Mouse (Mus musculus): Measurements from ENCODE around the gene Olfr1359. TPM values are rescaled to one million over a fixed set of nuclear protein-coding genes. Genes with fewer than 3 reads are reported as not detected.
"Not testable (repeated sequence)": the region's sequence is repeated elsewhere in the genome, so short reads cannot be mapped to it uniquely, and the experiment has no call there.

Olfr1359 gene
- polyA plus RNA-seq, 2 experiments, result not detected

- H3K9ac ChIP-seq (ENCODE audit: low read depth, low read length, severe bottlenecking), result peak overlapping the region; percentile 61
- H3K27me3 ChIP-seq (ENCODE audit: control insufficient read depth, insufficient read depth, low read length), result no peaks in the 10 kb centered on the region
- peak overlapping the region; percentile 89 for H3K27ac ChIP-seq (replicated peaks; ENCODE audit: low read depth, low read length)
- H3K4me2 ChIP-seq (replicated peaks; ENCODE audit: low read depth, low read length, severe bottlenecking), result peak overlapping the region; percentile 62
- 1% methylated on average over 10 of the region's 10 CpGs for WGBS
- no peaks in the 10 kb centered on the region for H3K9me3 ChIP-seq (ENCODE audit: control insufficient read depth, low read length)
- no peak for TF ChIP-seq POLR2A (IDR thresholded peaks at IDR 0.05; ENCODE audit: borderline replicate concordance, extremely low read depth, insufficient read depth, insufficient read length)
- DNase-seq (ENCODE audit: low spot score) (no peak), ATAC-seq (ENCODE audit: low FRiP score, low read depth) (no peak)
- peaks cover 23% of the 10 kb centered on the region for H3K4me1 ChIP-seq (ENCODE audit: control insufficient read depth, insufficient read depth, low read length)
- H3K36me3 ChIP-seq (ENCODE audit: control insufficient read depth, insufficient read depth, low read length), result no peaks in the 10 kb centered on the region
- H3K4me3 ChIP-seq (replicated peaks; ENCODE audit: low read length), result peak overlapping the region; percentile 43
Measured at GRCm38 (mm10) chr13:21753051-21753523, 55.2 kb downstream of the Olfr1359 start.

DNA sequence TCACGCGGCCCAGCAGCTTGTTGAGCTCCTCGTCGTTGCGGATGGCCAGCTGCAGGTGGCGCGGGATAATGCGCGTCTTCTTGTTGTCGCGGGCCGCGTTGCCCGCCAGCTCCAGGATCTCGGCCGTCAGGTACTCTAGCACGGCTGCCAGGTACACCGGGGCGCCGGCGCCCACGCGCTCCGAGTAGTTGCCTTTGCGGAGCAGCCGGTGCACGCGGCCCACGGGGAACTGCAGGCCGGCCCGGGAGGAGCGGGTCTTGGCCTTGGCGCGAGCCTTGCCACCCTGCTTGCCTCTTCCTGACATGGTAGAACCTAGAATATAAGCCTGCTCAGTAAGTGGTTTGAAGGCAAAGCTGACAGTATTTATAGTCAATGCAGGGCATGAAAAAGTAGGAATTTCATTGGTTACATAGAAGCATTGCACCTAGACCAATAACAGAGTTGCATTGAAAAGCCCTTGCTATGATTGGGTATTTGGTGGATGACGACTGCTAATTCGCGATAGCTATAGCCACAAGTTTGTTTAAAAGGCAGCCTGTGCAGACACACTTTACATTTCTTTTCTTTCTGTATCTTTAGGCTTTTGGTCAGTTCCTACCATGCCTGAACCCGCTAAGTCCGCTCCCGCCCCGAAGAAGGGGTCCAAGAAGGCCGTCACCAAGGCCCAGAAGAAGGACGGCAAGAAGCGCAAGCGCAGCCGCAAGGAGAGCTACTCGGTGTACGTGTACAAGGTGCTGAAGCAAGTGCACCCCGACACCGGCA is 55.8 kb downstream of the Olfr1359 start, which contains the start of the genes Hist1h2ak and Hist1h2bn:
Gene Hist1h2ak, minus strand, starts transcription at position 304 of the 762 bp plus-strand sequence.
Gene Hist1h2bn, plus strand, starts transcription at position 600 of the 762 bp plus-strand sequence.
- TF ChIP-seq POLR2A (IDR thresholded peaks at IDR 0.05; ENCODE audit: borderline replicate concordance, extremely low read depth, insufficient read depth, insufficient read length), result peak; percentile 66; the same call in 1 of the 2 replicates
- Histone ChIP-seq H3K4me1 (ENCODE audit: control insufficient read depth, insufficient read depth, low read length) (peaks cover 20% of the 10 kb centered on the region), H3K4me2 (replicated peaks; ENCODE audit: low read depth, low read length, severe bottlenecking) (peak within 1 kb of the TSS; percentile 63), H3K9ac (ENCODE audit: low read depth, low read length, severe bottlenecking) (peak within 1 kb of the TSS; percentile 61), H3K4me3 (replicated peaks; ENCODE audit: low read length) (peak within 1 kb of the TSS; percentile 43), H3K27ac (replicated peaks; ENCODE audit: low read depth, low read length) (peak within 1 kb of the TSS; percentile 89)
- 1% methylated on average over 19 of the region's 50 CpGs for WGBS
- peak; percentile 98 for DNase-seq (ENCODE audit: low spot score)
- H3K36me3 ChIP-seq (ENCODE audit: control insufficient read depth, insufficient read depth, low read length); H3K9me3 ChIP-seq (ENCODE audit: control insufficient read depth, low read length); H3K27me3 ChIP-seq (ENCODE audit: control insufficient read depth, insufficient read depth, low read length): not testable (repeated sequence)
- ATAC-seq (ENCODE audit: low FRiP score, low read depth), result peak; percentile 91

- Histone ChIP-seq H3K27ac (replicated peaks; ENCODE audit: low read depth, low read length) (peak overlapping the region; percentile 81), H3K9ac (ENCODE audit: low read depth, low read length, severe bottlenecking) (peak overlapping the region; percentile 59), H3K4me2 (replicated peaks; ENCODE audit: low read depth, low read length, severe bottlenecking) (peak overlapping the region; percentile 63), H3K4me1 (ENCODE audit: control insufficient read depth, insufficient read depth, low read length) (peaks cover 14% of the 10 kb centered on the region), H3K4me3 (replicated peaks; ENCODE audit: low read length) (peak overlapping the region; percentile 43)
- DNase-seq (ENCODE audit: low spot score), result peak; percentile 56
- H3K36me3 ChIP-seq (ENCODE audit: control insufficient read depth, insufficient read depth, low read length); H3K27me3 ChIP-seq (ENCODE audit: control insufficient read depth, insufficient read depth, low read length); H3K9me3 ChIP-seq (ENCODE audit: control insufficient read depth, low read length); ATAC-seq (ENCODE audit: low FRiP score, low read depth): not testable (repeated sequence)
- WGBS, result under 1% methylated on average over 15 of the region's 26 CpGs
Measured at GRCm38 (mm10) chr13:21754294-21755001, 56.5 kb downstream of the Olfr1359 start.

DNA sequence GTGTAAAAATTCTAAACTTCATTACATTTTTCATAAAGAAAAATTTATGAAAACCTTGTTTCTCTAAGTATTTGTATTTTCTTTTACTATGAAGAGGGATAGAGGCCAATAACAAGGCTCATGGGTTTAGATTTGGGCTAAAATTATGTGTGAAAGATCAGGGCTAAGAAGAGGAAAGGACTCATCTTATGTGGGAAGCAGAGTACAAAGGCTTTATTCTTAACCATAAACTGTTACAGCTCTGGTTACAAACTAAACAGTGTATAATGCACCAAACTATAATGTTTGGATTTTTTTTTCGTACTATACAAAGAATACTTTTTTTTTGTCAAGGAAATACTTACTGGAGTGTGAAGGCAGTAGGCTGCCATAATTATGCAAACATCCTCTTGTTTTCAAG is 57.8 kb downstream of the Olfr1359 start:
- no peaks in the 10 kb centered on the region for H3K27me3 ChIP-seq (ENCODE audit: control insufficient read depth, insufficient read depth, low read length)
- no peak for ATAC-seq (ENCODE audit: low FRiP score, low read depth)
- no peak for TF ChIP-seq POLR2A (IDR thresholded peaks at IDR 0.05; ENCODE audit: borderline replicate concordance, extremely low read depth, insufficient read depth, insufficient read length)
- no peak for DNase-seq (ENCODE audit: low spot score)
- no peaks in the 10 kb centered on the region for H3K36me3 ChIP-seq (ENCODE audit: control insufficient read depth, insufficient read depth, low read length)
- no peaks in the 10 kb centered on the region for H3K9me3 ChIP-seq (ENCODE audit: control insufficient read depth, low read length)
- no peak overlapping the region for H3K4me3 ChIP-seq (replicated peaks; ENCODE audit: low read length)
- no peak overlapping the region for H3K9ac ChIP-seq (ENCODE audit: low read depth, low read length, severe bottlenecking)
- H3K4me1 ChIP-seq (ENCODE audit: control insufficient read depth, insufficient read depth, low read length), result peaks cover 12% of the 10 kb centered on the region
- H3K4me2 ChIP-seq (replicated peaks; ENCODE audit: low read depth, low read length, severe bottlenecking), result 0 out of 2 replicates have a peak overlapping the region, but pooled peaks have one; percentile 13
- 89% methylated on average over 1 of the region's 1 CpGs for WGBS
- H3K27ac ChIP-seq (replicated peaks; ENCODE audit: low read depth, low read length), result no peak overlapping the region

Small RNA genes lying within 50 kb of the gene (microRNA-seq; reads per million reads assigned to microRNA genes)
- not detected for gene Gm44357
- not detected for gene Gm44367
- not detected for gene Gm44454

Other genes with a start within 250 kb of the Olfr1359 start
Only the 30 nearest of the 33 such genes appear.
- 1.8 and 2.2 TPM in 2 replicates for gene Zkscan4, start 219.2 kb upstream of the Olfr1359 start, polyA plus RNA-seq (2012; rRNA removed)
- 2.9 and 3.8 TPM in 2 replicates for gene Zkscan4, start 219.2 kb upstream of the Olfr1359 start, polyA plus RNA-seq (2014; fragmentation: Nextera tagmentation; extraction: Ambion mirVana)
- gene Gm10065, start 218.7 kb upstream of the Olfr1359 start, polyA plus RNA-seq (2012; rRNA removed), result not detected in 2 replicates
- gene Gm10065, start 218.7 kb upstream of the Olfr1359 start, polyA plus RNA-seq (2014; fragmentation: Nextera tagmentation; extraction: Ambion mirVana), result not detected in 2 replicates
- 0.17 and 0.30 TPM in 2 replicates for gene AK157302, start 202.9 kb upstream of the Olfr1359 start, polyA plus RNA-seq (2012; rRNA removed)
- 0.28 and 0.29 TPM in 2 replicates for gene AK157302, start 202.9 kb upstream of the Olfr1359 start, polyA plus RNA-seq (2014; fragmentation: Nextera tagmentation; extraction: Ambion mirVana)
- 5.1 and 5.9 TPM in 2 replicates for gene Gm11273, start 196.7 kb upstream of the Olfr1359 start, polyA plus RNA-seq (2012; rRNA removed)
- 6.1 and 6.8 TPM in 2 replicates for gene Gm11273, start 196.7 kb upstream of the Olfr1359 start, polyA plus RNA-seq (2014; fragmentation: Nextera tagmentation; extraction: Ambion mirVana)
- gene Zkscan8, start 167.0 kb upstream of the Olfr1359 start, polyA plus RNA-seq (2012; rRNA removed), result 12.9 and 16.2 TPM in 2 replicates
- gene Zkscan8, start 167.0 kb upstream of the Olfr1359 start, polyA plus RNA-seq (2014; fragmentation: Nextera tagmentation; extraction: Ambion mirVana), result 8.8 and 10.0 TPM in 2 replicates
- gene Olfr1366, start 155.3 kb upstream of the Olfr1359 start, polyA plus RNA-seq (2012; rRNA removed), result not detected in 2 replicates
- gene Olfr1366, start 155.3 kb upstream of the Olfr1359 start, polyA plus RNA-seq (2014; fragmentation: Nextera tagmentation; extraction: Ambion mirVana), result 0.15 and 0.30 TPM in 2 replicates
- not detected in 2 replicates for gene Olfr1535, start 138.2 kb upstream of the Olfr1359 start, polyA plus RNA-seq (2012; rRNA removed)
- not detected in 2 replicates for gene Olfr1535, start 138.2 kb upstream of the Olfr1359 start, polyA plus RNA-seq (2014; fragmentation: Nextera tagmentation; extraction: Ambion mirVana)
- not detected in 2 replicates for gene Olfr1364, start 116.4 kb upstream of the Olfr1359 start, polyA plus RNA-seq (2012; rRNA removed)
- not detected in 2 replicates for gene Olfr1364, start 116.4 kb upstream of the Olfr1359 start, polyA plus RNA-seq (2014; fragmentation: Nextera tagmentation; extraction: Ambion mirVana)
- gene Olfr1362, start 84.1 kb upstream of the Olfr1359 start, polyA plus RNA-seq (2012; rRNA removed), result not detected in 2 replicates
- gene Olfr1362, start 84.1 kb upstream of the Olfr1359 start, polyA plus RNA-seq (2014; fragmentation: Nextera tagmentation; extraction: Ambion mirVana), result not detected in 2 replicates
- not detected in 2 replicates for gene Olfr11, start 55.6 kb upstream of the Olfr1359 start, polyA plus RNA-seq (2012; rRNA removed)
- not detected in 2 replicates for gene Olfr11, start 55.6 kb upstream of the Olfr1359 start, polyA plus RNA-seq (2014; fragmentation: Nextera tagmentation; extraction: Ambion mirVana)
- gene Olfr1361, start 34.7 kb upstream of the Olfr1359 start, polyA plus RNA-seq (2012; rRNA removed), result not detected in 2 replicates
- not detected in 2 replicates for gene Olfr1361, start 34.7 kb upstream of the Olfr1359 start, polyA plus RNA-seq (2014; fragmentation: Nextera tagmentation; extraction: Ambion mirVana)
- not detected in 2 replicates for gene Olfr1360, start 20.7 kb upstream of the Olfr1359 start, polyA plus RNA-seq (2012; rRNA removed)
- not detected in 2 replicates for gene Olfr1360, start 20.7 kb upstream of the Olfr1359 start, polyA plus RNA-seq (2014; fragmentation: Nextera tagmentation; extraction: Ambion mirVana)
- gene Hist1h2bl, start 18.0 kb downstream of the Olfr1359 start, polyA plus RNA-seq (2012; rRNA removed), result 15.9 and 20.8 TPM in 2 replicates
- 2.4 and 4.4 TPM in 2 replicates for gene Hist1h2bl, start 18.0 kb downstream of the Olfr1359 start, polyA plus RNA-seq (2014; fragmentation: Nextera tagmentation; extraction: Ambion mirVana)
- 17.5 and 34.8 TPM in 2 replicates for gene Hist1h2ai, start 18.3 kb downstream of the Olfr1359 start, polyA plus RNA-seq (2012; rRNA removed)
- 30.7 and 38.1 TPM in 2 replicates for gene Hist1h2ai, start 18.3 kb downstream of the Olfr1359 start, polyA plus RNA-seq (2014; fragmentation: Nextera tagmentation; extraction: Ambion mirVana)
- 34.5 and 61.8 TPM in 2 replicates for gene Hist1h3h, start 19.5 kb downstream of the Olfr1359 start, polyA plus RNA-seq (2012; rRNA removed)
- gene Hist1h3h, start 19.5 kb downstream of the Olfr1359 start, polyA plus RNA-seq (2014; fragmentation: Nextera tagmentation; extraction: Ambion mirVana), result 18.4 and 18.6 TPM in 2 replicates
- gene Hist1h2bm, start 23.9 kb downstream of the Olfr1359 start, polyA plus RNA-seq (2012; rRNA removed), result 15.1 and 19.3 TPM in 2 replicates
- 4.8 and 6.3 TPM in 2 replicates for gene Hist1h2bm, start 23.9 kb downstream of the Olfr1359 start, polyA plus RNA-seq (2014; fragmentation: Nextera tagmentation; extraction: Ambion mirVana)
- 13.7 and 13.8 TPM in 2 replicates for gene Hist1h4j, start 37.0 kb downstream of the Olfr1359 start, polyA plus RNA-seq (2012; rRNA removed)
- gene Hist1h4j, start 37.0 kb downstream of the Olfr1359 start, polyA plus RNA-seq (2014; fragmentation: Nextera tagmentation; extraction: Ambion mirVana), result 1.00 and 1.3 TPM in 2 replicates
- gene Hist1h4k, start 52.4 kb downstream of the Olfr1359 start, polyA plus RNA-seq (2012; rRNA removed), result 22.1 and 22.3 TPM in 2 replicates
- 1.4 and 4.0 TPM in 2 replicates for gene Hist1h4k, start 52.4 kb downstream of the Olfr1359 start, polyA plus RNA-seq (2014; fragmentation: Nextera tagmentation; extraction: Ambion mirVana)
- 26.8 and 28.1 TPM in 2 replicates for gene Hist1h2ak, start 55.7 kb downstream of the Olfr1359 start, polyA plus RNA-seq (2012; rRNA removed)
- gene Hist1h2ak, start 55.7 kb downstream of the Olfr1359 start, polyA plus RNA-seq (2014; fragmentation: Nextera tagmentation; extraction: Ambion mirVana), result 11.0 and 17.9 TPM in 2 replicates
- gene Hist1h2bn, start 56.0 kb downstream of the Olfr1359 start, polyA plus RNA-seq (2012; rRNA removed), result 15.3 and 18.4 TPM in 2 replicates
- 3.2 and 3.4 TPM in 2 replicates for gene Hist1h2bn, start 56.0 kb downstream of the Olfr1359 start, polyA plus RNA-seq (2014; fragmentation: Nextera tagmentation; extraction: Ambion mirVana)
- 5.9 and 6.7 TPM in 2 replicates for gene Hist1h1b, start 82.5 kb downstream of the Olfr1359 start, polyA plus RNA-seq (2012; rRNA removed)
- gene Hist1h1b, start 82.5 kb downstream of the Olfr1359 start, polyA plus RNA-seq (2014; fragmentation: Nextera tagmentation; extraction: Ambion mirVana), result 8.9 and 13.0 TPM in 2 replicates
- 39.9 and 59.2 TPM in 2 replicates for gene Hist1h3i, start 85.3 kb downstream of the Olfr1359 start, polyA plus RNA-seq (2012; rRNA removed)
- 142 and 166 TPM in 2 replicates for gene Hist1h3i, start 85.3 kb downstream of the Olfr1359 start, polyA plus RNA-seq (2014; fragmentation: Nextera tagmentation; extraction: Ambion mirVana)
- gene Hist1h2an, start 89.1 kb downstream of the Olfr1359 start, polyA plus RNA-seq (2012; rRNA removed), result 9.3 and 19.2 TPM in 2 replicates
- 6.1 and 8.1 TPM in 2 replicates for gene Hist1h2an, start 89.1 kb downstream of the Olfr1359 start, polyA plus RNA-seq (2014; fragmentation: Nextera tagmentation; extraction: Ambion mirVana)
- gene Hist1h2bp, start 89.3 kb downstream of the Olfr1359 start, polyA plus RNA-seq (2012; rRNA removed), result 1.8 and 2.2 TPM in 2 replicates
- gene Hist1h2bp, start 89.3 kb downstream of the Olfr1359 start, polyA plus RNA-seq (2014; fragmentation: Nextera tagmentation; extraction: Ambion mirVana), result 1.9 and 2.1 TPM in 2 replicates
- gene Hist1h2bq, start 112.1 kb downstream of the Olfr1359 start, polyA plus RNA-seq (2012; rRNA removed), result 18.4 and 18.7 TPM in 2 replicates
- gene Hist1h2bq, start 112.1 kb downstream of the Olfr1359 start, polyA plus RNA-seq (2014; fragmentation: Nextera tagmentation; extraction: Ambion mirVana), result 20.2 and 24.7 TPM in 2 replicates
- gene Hist1h2ao, start 112.4 kb downstream of the Olfr1359 start, polyA plus RNA-seq (2012; rRNA removed), result not detected in 2 replicates
- 2.1 TPM in 1 of 2 replicates, not detected in the other for gene Hist1h2ao, start 112.4 kb downstream of the Olfr1359 start, polyA plus RNA-seq (2014; fragmentation: Nextera tagmentation; extraction: Ambion mirVana)
- gene Hist1h4m, start 113.6 kb downstream of the Olfr1359 start, polyA plus RNA-seq (2012; rRNA removed), result not detected in 2 replicates
- not detected in 2 replicates for gene Hist1h4m, start 113.6 kb downstream of the Olfr1359 start, polyA plus RNA-seq (2014; fragmentation: Nextera tagmentation; extraction: Ambion mirVana)
- gene Hist1h4n, start 134.1 kb downstream of the Olfr1359 start, polyA plus RNA-seq (2012; rRNA removed), result 30.3 and 31.8 TPM in 2 replicates
- gene Hist1h4n, start 134.1 kb downstream of the Olfr1359 start, polyA plus RNA-seq (2014; fragmentation: Nextera tagmentation; extraction: Ambion mirVana), result 15.6 and 21.5 TPM in 2 replicates
- gene Hist1h2ap, start 135.4 kb downstream of the Olfr1359 start, polyA plus RNA-seq (2012; rRNA removed), result 60.6 and 133 TPM in 2 replicates
- gene Hist1h2ap, start 135.4 kb downstream of the Olfr1359 start, polyA plus RNA-seq (2014; fragmentation: Nextera tagmentation; extraction: Ambion mirVana), result 3,378 and 3,605 TPM in 2 replicates
- gene Hist1h2br, start 135.6 kb downstream of the Olfr1359 start, polyA plus RNA-seq (2012; rRNA removed), result 7.1 and 24.1 TPM in 2 replicates
- 19.2 and 25.2 TPM in 2 replicates for gene Hist1h2br, start 135.6 kb downstream of the Olfr1359 start, polyA plus RNA-seq (2014; fragmentation: Nextera tagmentation; extraction: Ambion mirVana)

Data from limb, embryonic 14.5 days (tissue).